Comparison of ENCODE assay signal across 9 mouse cellular contexts in genomic region chr12:33235771-33236323, GRCm38 (mm10).
A peak's percentile ranks its signal among the peaks of the same experiment; 100 is the strongest.
DNase-seq lines count a peak whose midpoint lies in the region; ATAC-seq lines count a peak whose summit lies in the region.
"Had no signal": no experiment of that assay in that cellular context is flagged by ENCODE, and none has a peak within 500 bp of the region (broad histone marks: within the 10 kb centered on the region; RNA-seq: fewer than 3 reads in every experiment).

No protein-coding gene starts in this region.

- H3K9ac ChIP-seq in midbrain, embryonic 15.5 days = no peak overlapping the region
- no peak overlapping the region for H3K9ac ChIP-seq in heart, embryonic 15.5 days
- H3K9ac ChIP-seq: liver, embryonic 15.5 days had no signal

- no peak overlapping the region for H3K4me2 ChIP-seq in midbrain, embryonic 15.5 days
- H3K4me2 ChIP-seq in heart, embryonic 15.5 days = no peak overlapping the region
- H3K4me2 ChIP-seq: liver, embryonic 15.5 days had no signal

- no peaks in the 10 kb centered on the region for H3K36me3 ChIP-seq in midbrain, embryonic 15.5 days (replicated peaks)
- H3K36me3 ChIP-seq in midbrain, embryonic 10.5 days = no peaks in the 10 kb centered on the region
- H3K36me3 ChIP-seq in heart, embryonic 15.5 days = no peaks in the 10 kb centered on the region
- H3K36me3 ChIP-seq: liver, embryonic 15.5 days had no signal

- no peaks in the 10 kb centered on the region for H3K27me3 ChIP-seq in midbrain, embryonic 15.5 days (replicated peaks)
- no peaks in the 10 kb centered on the region for H3K27me3 ChIP-seq in midbrain, embryonic 10.5 days (ENCODE audit: low read depth, poor library complexity, severe bottlenecking)
- no peaks in the 10 kb centered on the region for H3K27me3 ChIP-seq in heart, embryonic 15.5 days
- H3K27me3 ChIP-seq: liver, embryonic 15.5 days had no signal

- 66% methylated on average over 13 of the region's 13 CpGs for WGBS in midbrain, embryonic 15.5 days
- WGBS in midbrain, embryonic 10.5 days = 76% methylated on average over 13 of the region's 13 CpGs
- 53% methylated on average over 13 of the region's 13 CpGs for WGBS in heart, embryonic 15.5 days

- intact Hi-C loops in left cerebral cortex, postnatal 25 days (cut with DNase I) = no loop called here

- H3K4me1 ChIP-seq in midbrain, embryonic 15.5 days = no peaks in the 10 kb centered on the region
- H3K4me1 ChIP-seq in midbrain, embryonic 10.5 days = no peaks in the 10 kb centered on the region
- peaks cover 12% of the 10 kb centered on the region for H3K4me1 ChIP-seq in heart, embryonic 15.5 days (replicated peaks)
- H3K4me1 ChIP-seq: liver, embryonic 15.5 days had no signal

- no peak overlapping the region for H3K27ac ChIP-seq in midbrain, embryonic 15.5 days
- no peak overlapping the region; the same call in 1 of the 2 replicates for H3K27ac ChIP-seq in midbrain, embryonic 10.5 days (replicated peaks)
- no peak overlapping the region for H3K27ac ChIP-seq in heart, embryonic 15.5 days
- H3K27ac ChIP-seq: liver, embryonic 15.5 days had no signal

- ATAC-seq in midbrain, embryonic 15.5 days (replicated peaks) = peak; percentile 66; the same call in 1 of the 2 replicates
- ATAC-seq in heart, embryonic 15.5 days (replicated peaks; ENCODE audit: insufficient number of reproducible peaks, insufficient read depth, low FRiP score, low read depth) = peak; percentile 47; the same call in 1 of the 2 replicates

- 0 out of 2 replicates have a peak, but pooled peaks cover 4% of the 10 kb centered on the region for H3K9me3 ChIP-seq in midbrain, embryonic 15.5 days
- no peaks in the 10 kb centered on the region for H3K9me3 ChIP-seq in midbrain, embryonic 10.5 days (replicated peaks)
- no peaks in the 10 kb centered on the region for H3K9me3 ChIP-seq in heart, embryonic 15.5 days (replicated peaks)
- H3K9me3 ChIP-seq: liver, embryonic 15.5 days had no signal

- peak; percentile 66 to 70 for DNase-seq in cerebellum, postnatal 10 days
- no peak for DNase-seq in cerebellum, adult 11 months
- no peak for DNase-seq in midbrain, embryonic 10.5 days (ENCODE audit: low spot score)
- DNase-seq in ovary, postnatal 14 days (ENCODE audit: low spot score) = peak; percentile 34
- DNase-seq in right cerebral cortex, postnatal 10 days (ENCODE audit: low spot score in 2 of 2) = no peak
- no peak for DNase-seq in left cerebral cortex, postnatal 25 days (ENCODE audit: low spot score in 2 of 2)

- H3K4me3 ChIP-seq in midbrain, embryonic 15.5 days = no peak overlapping the region
- H3K4me3 ChIP-seq in midbrain, embryonic 10.5 days = no peak overlapping the region
- no peak overlapping the region for H3K4me3 ChIP-seq in heart, embryonic 15.5 days
- H3K4me3 ChIP-seq: liver, embryonic 15.5 days had no signal

Comparison
In these comparisons a context has a peak if more than half of its experiments do, and no peak if none do; other contexts are left out.
1. DNase-seq: peak in cerebellum, postnatal 10 days (2 of 2) and ovary, postnatal 14 days (single experiment); none in cerebellum, adult 11 months (single experiment), midbrain, embryonic 10.5 days (single experiment), right cerebral cortex, postnatal 10 days (0 of 2) and left cerebral cortex, postnatal 25 days (0 of 2).